Mouse (Mus musculus) intestine, postnatal 0 days (tissue): Measurements from ENCODE around the gene Ppm1h. TPM values are rescaled to one million over a fixed set of nuclear protein-coding genes. Genes with fewer than 3 reads are reported as not detected.
A peak's percentile ranks its signal among the peaks of the same experiment; 100 is the strongest.

Experiments
- ATAC-seq: fragments of 200-750 bp; cut with Nextera tagmentation; 2 replicates; pipeline ENCODE4 v1.8.0; 2017; ENCODE audit warnings: mild to moderate bottlenecking, moderate TSS enrichment, moderate library complexity
- H3K27ac ChIP-seq: fragments of 300-500 bp; sonication (generic); 2 replicates; pipeline ENCODE4 v1.5.1; 2014; ENCODE audit warnings: mild to moderate bottlenecking, low read depth, low read length, moderate library complexity
- H3K27me3 ChIP-seq: fragments of 300-500 bp; sonication (generic); replicated peaks from 2 replicates; pipeline ENCODE4 v1.6.1; 2014; ENCODE audit warnings: low read length, mixed read lengths; ENCODE audit not compliant: control insufficient read depth, insufficient read depth
- H3K36me3 ChIP-seq: fragments of 300-500 bp; sonication (generic); 2 replicates; pipeline ENCODE4 v1.6.1; 2014; ENCODE audit warnings: mild to moderate bottlenecking, moderate library complexity; ENCODE audit not compliant: control insufficient read depth, insufficient read depth
- H3K4me1 ChIP-seq: fragments of 300-500 bp; sonication (generic); replicated peaks from 2 replicates; pipeline ENCODE4 v1.6.1; 2014; ENCODE audit warnings: antibody characterized with exemption, low read length, mixed read lengths; ENCODE audit not compliant: control insufficient read depth, insufficient read depth
- H3K4me2 ChIP-seq: fragments of 300-500 bp; sonication (generic); replicated peaks from 2 replicates; pipeline ENCODE4 v1.6.1; 2014; ENCODE audit warnings: low read depth, mild to moderate bottlenecking, moderate library complexity
- H3K4me3 ChIP-seq: fragments of 300-500 bp; sonication (generic); 2 replicates; pipeline ENCODE4 v1.5.1; 2014; ENCODE audit warnings: low read depth, low read length
- H3K9ac ChIP-seq: fragments of 300-500 bp; sonication (generic); 2 replicates; pipeline ENCODE4 v1.6.1; 2014; ENCODE audit warnings: mild to moderate bottlenecking, low read depth, low read length
- H3K9me3 ChIP-seq: fragments of 300-500 bp; sonication (generic); 2 replicates; pipeline ENCODE4 v1.6.1; 2016; ENCODE audit warnings: mixed run types; ENCODE audit not compliant: control insufficient read depth
- CTCF ChIP-seq: sonication (generic); IDR thresholded peaks from 2 replicates; pipeline ENCODE4 v1.5.1; 2016; ENCODE audit warnings: low read depth, mild to moderate bottlenecking, control low read depth, antibody characterized with exemption, moderate library complexity
- WGBS: fragments of 180-500 bp; shearing (Covaris S2); extraction: QIAGEN DNeasy Blood & Tissue Kit; methylation state at CpG from one replicate; pipeline ENCODE4 v1.1.7; 2014; 5-methylcytosine and 5-hydroxymethylcytosine counted together
- polyA plus RNA-seq: library from polyadenylated mRNA; unstranded; fragments of >200 nt; fragmentation: Nextera tagmentation; extraction: Ambion mirVana; gene quantifications from 2 replicates; pipeline ENCODE4 v1.2.1, GENCODE M21; 2015

Gene Ppm1h
- polyA plus RNA-seq, 1 experiment from 2014 or later: 17.9 TPM

GRCm38 (mm10) chr10:122877436-122877835 is 198.9 kb downstream of the Ppm1h start:
- Histone ChIP-seq H3K36me3 (no peaks in the 10 kb centered on the region), H3K27ac (no peak overlapping the region), H3K4me3 (no peak overlapping the region), H3K4me2 (no peak overlapping the region), H3K27me3 (no peaks in the 10 kb centered on the region), H3K4me1 (no peaks in the 10 kb centered on the region), H3K9me3 (no peaks in the 10 kb centered on the region), H3K9ac (no peak overlapping the region)
- 86% methylated on average over 2 of the region's 2 CpGs for WGBS
- TF ChIP-seq CTCF: no peak
- no peak for ATAC-seq

- Histone ChIP-seq H3K27me3 (no peaks in the 10 kb centered on the region), H3K9ac (no peak overlapping the region), H3K27ac (no peak overlapping the region), H3K36me3 (no peaks in the 10 kb centered on the region), H3K4me3 (no peak overlapping the region), H3K9me3 (no peaks in the 10 kb centered on the region), H3K4me2 (no peak overlapping the region), H3K4me1 (no peaks in the 10 kb centered on the region)
- ATAC-seq: no peak
- no peak for TF ChIP-seq CTCF
- 87% methylated on average over 10 of the region's 10 CpGs for WGBS
Measured at GRCm38 (mm10) chr10:122881456-122881855, 202.9 kb downstream of the Ppm1h start.

GRCm38 (mm10) chr10:122882614-122883013 is 204.1 kb downstream of the Ppm1h start:
- TF ChIP-seq CTCF: no peak
- H3K9me3 ChIP-seq: no peaks in the 10 kb centered on the region
- H3K27me3 ChIP-seq: no peaks in the 10 kb centered on the region
- H3K4me3 ChIP-seq: no peak overlapping the region
- H3K36me3 ChIP-seq: no peaks in the 10 kb centered on the region
- H3K9ac ChIP-seq: no peak overlapping the region
- no peak for ATAC-seq
- H3K27ac ChIP-seq: no peak overlapping the region
- no peak overlapping the region for H3K4me2 ChIP-seq
- H3K4me1 ChIP-seq: no peaks in the 10 kb centered on the region
- WGBS: 44% methylated on average over 4 of the region's 4 CpGs

GRCm38 (mm10) chr10:122883823-122884743 is 205.5 kb downstream of the Ppm1h start:
- Histone ChIP-seq H3K27ac (peak overlapping the region; percentile 57; the same call in 1 of the 2 replicates), H3K27me3 (no peaks in the 10 kb centered on the region), H3K9me3 (no peaks in the 10 kb centered on the region), H3K36me3 (no peaks in the 10 kb centered on the region), H3K9ac (no peak overlapping the region), H3K4me3 (no peak overlapping the region), H3K4me1 (no peaks in the 10 kb centered on the region), H3K4me2 (no peak overlapping the region)
- 45% methylated on average over 15 of the region's 15 CpGs for WGBS
- peak; percentile 19; the same call in 1 of the 2 replicates for ATAC-seq
- no peak for TF ChIP-seq CTCF

- no peak overlapping the region for H3K4me2 ChIP-seq
- no peak for ATAC-seq
- no peak overlapping the region for H3K4me3 ChIP-seq
- no peak overlapping the region for H3K27ac ChIP-seq
- H3K9me3 ChIP-seq: no peaks in the 10 kb centered on the region
- H3K27me3 ChIP-seq: no peaks in the 10 kb centered on the region
- no peaks in the 10 kb centered on the region for H3K4me1 ChIP-seq
- no peak for TF ChIP-seq CTCF
- H3K9ac ChIP-seq: no peak overlapping the region
- WGBS: 90% methylated on average over 5 of the region's 5 CpGs
- H3K36me3 ChIP-seq: no peaks in the 10 kb centered on the region
Measured at GRCm38 (mm10) chr10:122885301-122885700, 206.7 kb downstream of the Ppm1h start.

- no peaks in the 10 kb centered on the region for H3K9me3 ChIP-seq
- H3K27ac ChIP-seq: peak overlapping the region; percentile 57
- ATAC-seq: no peak
- no peaks in the 10 kb centered on the region for H3K36me3 ChIP-seq
- no peak overlapping the region; the same call in 1 of the 2 replicates for H3K9ac ChIP-seq
- peak overlapping the region; percentile 44; the same call in 1 of the 2 replicates for H3K4me2 ChIP-seq
- no peaks in the 10 kb centered on the region for H3K27me3 ChIP-seq
- H3K4me1 ChIP-seq: no peaks in the 10 kb centered on the region
- no peak overlapping the region for H3K4me3 ChIP-seq
- no peak for TF ChIP-seq CTCF
- WGBS: 21% methylated on average over 26 of the region's 26 CpGs
Measured at GRCm38 (mm10) chr10:122886055-122886915, 207.7 kb downstream of the Ppm1h start.
